Mouse (Mus musculus) intestine, embryonic 14.5 days (tissue): ENCODE data around the gene Clec2g. TPM values are rescaled to one million over a fixed set of nuclear protein-coding genes. Genes with fewer than 3 reads are reported as not detected.
"Not testable (repeated sequence)": the region's sequence is repeated elsewhere in the genome, so short reads cannot be mapped to it uniquely, and the experiment has no call there.

Source experiments
- ATAC-seq: fragments of 200-750 bp; cut with Nextera tagmentation; replicated peaks from 2 replicates; pipeline ENCODE4 v1.8.0; 2017; ENCODE audit warnings: low read depth, moderate number of reproducible peaks, moderate TSS enrichment, moderate library complexity; ENCODE audit not compliant: low FRiP score, low TSS enrichment
- DNase-seq: peaks from one replicate; pipeline ENCODE4 v3.0.0-alpha.2; 2018; ENCODE audit warnings: low spot score
- H3K27ac ChIP-seq: fragments of 300-500 bp; sonication (generic); 2 replicates; pipeline ENCODE4 v1.5.1; 2014; ENCODE audit warnings: low read depth, mild to moderate bottlenecking, control low read depth
- H3K27me3 ChIP-seq: fragments of 300-500 bp; sonication (generic); replicated peaks from 2 replicates; pipeline ENCODE4 v1.6.1; 2014; ENCODE audit warnings: low read length, control low read depth; ENCODE audit not compliant: control insufficient read depth, insufficient read depth
- H3K36me3 ChIP-seq: fragments of 300-500 bp; sonication (generic); 2 replicates; pipeline ENCODE4 v1.6.1; 2014; ENCODE audit warnings: low read length, control low read depth; ENCODE audit not compliant: control insufficient read depth, insufficient read depth
- H3K4me1 ChIP-seq: fragments of 300-500 bp; sonication (generic); replicated peaks from 2 replicates; pipeline ENCODE4 v1.6.1; 2014; ENCODE audit warnings: low read length, control low read depth, mixed read lengths; ENCODE audit not compliant: control insufficient read depth, insufficient read depth
- H3K4me2 ChIP-seq: fragments of 300-500 bp; sonication (generic); 2 replicates; pipeline ENCODE4 v1.6.1; 2014; ENCODE audit warnings: low read length
- H3K4me3 ChIP-seq: fragments of 300-500 bp; sonication (generic); 2 replicates; pipeline ENCODE4 v1.5.1; 2014; ENCODE audit warnings: low read depth, low read length, control low read depth, mixed read lengths
- H3K9ac ChIP-seq: fragments of 300-500 bp; sonication (generic); 2 replicates; pipeline ENCODE4 v1.6.1; 2014; ENCODE audit warnings: mild to moderate bottlenecking, low read length
- H3K9me3 ChIP-seq: fragments of 300-500 bp; sonication (generic); 2 replicates; pipeline ENCODE4 v1.6.1; 2016; ENCODE audit warnings: low read length, control low read depth; ENCODE audit not compliant: control insufficient read depth
- WGBS: fragments of 180-500 bp; shearing (Covaris S2); extraction: QIAGEN DNeasy Blood & Tissue Kit; methylation state at CpG from one replicate; pipeline ENCODE4 v1.1.7; 2014; 5-methylcytosine and 5-hydroxymethylcytosine counted together
- polyA plus RNA-seq: library from polyadenylated mRNA; unstranded; fragments of >200 nt; fragmentation: Nextera tagmentation; extraction: Ambion mirVana; gene quantifications from 2 replicates; pipeline ENCODE4 v1.2.1, GENCODE M21; 2014

Gene Clec2g
- polyA plus RNA-seq, 1 experiment from 2014 or later, result not detected

- Histone ChIP-seq H3K9me3 (no peaks in the 10 kb centered on the region), H3K9ac (no peak overlapping the region), H3K4me2 (peak overlapping the region; percentile 26; the same call in 1 of the 2 replicates), H3K4me3 (no peak overlapping the region), H3K27ac (peak overlapping the region; percentile 60; the same call in 1 of the 2 replicates), H3K36me3 (no peaks in the 10 kb centered on the region), H3K27me3 (no peaks in the 10 kb centered on the region), H3K4me1 (no peaks in the 10 kb centered on the region)
- no peak for ATAC-seq
- WGBS, result 78% methylated on average over 13 of the region's 13 CpGs
- DNase-seq, result no peak
These were observed 62.7 kb downstream of the Clec2g start for GRCm38 (mm10) chr6:128996768-128997442.

DNA sequence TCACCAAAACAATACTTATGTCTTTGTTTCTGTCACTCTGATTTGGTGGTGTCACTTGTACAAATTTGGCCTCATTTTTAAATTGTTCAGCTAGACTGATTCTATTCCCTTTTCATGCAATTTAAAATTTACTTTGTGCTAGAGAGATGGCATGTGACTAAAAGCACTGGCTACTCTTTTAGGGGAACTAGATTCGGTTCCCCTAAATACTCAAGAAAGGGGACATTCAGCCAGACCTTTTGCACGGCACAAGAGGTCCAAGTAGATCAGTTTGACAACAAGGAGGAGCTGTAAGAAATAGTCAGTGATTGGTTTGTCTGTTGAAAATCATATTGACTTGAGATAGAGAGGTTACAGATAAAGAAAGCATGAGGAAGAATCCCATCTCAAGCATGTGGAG, 67.2 kb downstream of the Clec2g start:
- H3K9me3 ChIP-seq, result no peaks in the 10 kb centered on the region
- ATAC-seq (no peak), DNase-seq (no peak)
- H3K9ac ChIP-seq, result no peak overlapping the region
- H3K4me1 ChIP-seq, result no peaks in the 10 kb centered on the region
- no peak overlapping the region for H3K27ac ChIP-seq
- no peaks in the 10 kb centered on the region for H3K27me3 ChIP-seq
- WGBS, result 79% methylated on average over 2 of the region's 2 CpGs
- no peaks in the 10 kb centered on the region for H3K36me3 ChIP-seq
- no peak overlapping the region for H3K4me2 ChIP-seq
- H3K4me3 ChIP-seq, result no peak overlapping the region

DNA sequence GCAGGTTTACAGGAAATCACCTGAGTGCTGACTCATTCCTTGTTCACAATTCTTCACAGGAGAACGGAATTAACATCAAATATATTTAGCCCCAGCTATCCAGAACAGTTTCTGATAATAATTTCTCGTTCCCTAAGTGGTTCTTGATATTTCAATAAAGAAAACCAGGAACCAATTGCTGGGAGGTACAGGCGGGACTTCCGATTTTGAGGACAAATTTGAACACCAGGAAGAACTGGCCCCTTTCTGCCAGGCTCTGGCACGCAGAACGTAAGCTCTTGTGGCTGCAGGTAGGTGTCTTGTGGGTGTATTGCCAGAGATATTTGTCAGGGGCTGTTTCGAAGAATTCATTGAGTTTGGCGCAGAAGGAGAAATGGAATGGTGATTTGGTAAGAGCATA, 74.4 kb downstream of the Clec2g start:
- no peaks in the 10 kb centered on the region for H3K36me3 ChIP-seq
- 92% methylated on average over 8 of the region's 8 CpGs for WGBS
- no peak overlapping the region for H3K9ac ChIP-seq
- no peak for ATAC-seq
- H3K4me1 ChIP-seq, result no peaks in the 10 kb centered on the region
- no peak overlapping the region for H3K4me2 ChIP-seq
- no peak overlapping the region for H3K27ac ChIP-seq
- H3K27me3 ChIP-seq, result no peaks in the 10 kb centered on the region
- H3K4me3 ChIP-seq, result no peak overlapping the region
- no peak for DNase-seq
- H3K9me3 ChIP-seq, result no peaks in the 10 kb centered on the region

GRCm38 (mm10) chr6:129009846-129010504, 75.8 kb downstream of the Clec2g start:
- H3K9ac ChIP-seq, H3K9me3 ChIP-seq, H3K27me3 ChIP-seq, H3K4me1 ChIP-seq, H3K27ac ChIP-seq, H3K4me2 ChIP-seq, H3K36me3 ChIP-seq, H3K4me3 ChIP-seq, ATAC-seq, DNase-seq: not testable (repeated sequence)
- 76% methylated on average over 7 of the region's 7 CpGs for WGBS

GRCm38 (mm10) chr6:129010505-129010873, 76.3 kb downstream of the Clec2g start:
- Histone ChIP-seq H3K4me2 (no peak overlapping the region), H3K36me3 (no peaks in the 10 kb centered on the region), H3K4me1 (no peaks in the 10 kb centered on the region), H3K27me3 (no peaks in the 10 kb centered on the region), H3K9ac (no peak overlapping the region), H3K27ac (no peak overlapping the region), H3K4me3 (no peak overlapping the region), H3K9me3 (no peaks in the 10 kb centered on the region)
- DNase-seq (no peak), ATAC-seq (no peak)
- WGBS, result 84% methylated on average over 3 of the region's 3 CpGs

DNA sequence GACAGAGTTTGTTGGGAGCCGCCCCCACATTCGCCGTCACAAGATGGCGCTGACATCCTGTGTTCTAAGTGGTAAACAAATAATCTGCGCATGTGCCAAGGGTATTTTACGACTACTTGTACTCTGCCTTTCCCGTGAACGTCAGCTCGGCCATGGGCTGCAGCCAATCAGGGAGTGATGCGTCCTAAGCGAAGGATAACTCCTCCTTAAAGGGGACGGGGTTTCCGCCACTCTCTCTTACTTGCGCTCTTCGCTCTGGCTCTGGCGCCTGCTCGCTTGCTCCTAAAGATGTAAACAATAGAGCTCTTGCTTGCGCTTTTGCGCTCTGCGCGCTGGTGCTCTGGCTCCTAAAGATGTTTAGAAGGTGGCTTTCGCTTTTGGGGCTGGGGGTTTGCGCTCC, 77.8 kb downstream of the Clec2g start:
- not testable (repeated sequence) for DNase-seq, ATAC-seq
- 94% methylated on average over 19 of the region's 23 CpGs for WGBS

GRCm38 (mm10) chr6:129012966-129013365, 78.8 kb downstream of the Clec2g start:
- no peak for ATAC-seq
- no peak overlapping the region for H3K27ac ChIP-seq
- WGBS, result 56% methylated on average over 1 of the region's 1 CpGs

More for the DNA sequence above, 77.8 kb downstream of the Clec2g start:
- not testable (repeated sequence) for H3K9me3 ChIP-seq, H3K4me2 ChIP-seq, H3K9ac ChIP-seq, H3K27me3 ChIP-seq, H3K4me3 ChIP-seq, H3K27ac ChIP-seq, H3K36me3 ChIP-seq, H3K4me1 ChIP-seq

GRCm38 (mm10) chr6:129013762-129014276, 79.6 kb downstream of the Clec2g start:
- H3K4me2 ChIP-seq, result no peak overlapping the region
- H3K27ac ChIP-seq, result no peak overlapping the region
- ATAC-seq (no peak), DNase-seq (no peak)
- H3K27me3 ChIP-seq, result no peaks in the 10 kb centered on the region
- H3K4me3 ChIP-seq, result no peak overlapping the region
- H3K9ac ChIP-seq, result no peak overlapping the region
- no peaks in the 10 kb centered on the region for H3K9me3 ChIP-seq
- H3K4me1 ChIP-seq, result no peaks in the 10 kb centered on the region
- no peaks in the 10 kb centered on the region for H3K36me3 ChIP-seq
- 69% methylated on average over 5 of the region's 5 CpGs for WGBS

More at GRCm38 (mm10) chr6:129012966-129013365, 78.8 kb downstream of the Clec2g start:
- no peak for DNase-seq
- Histone ChIP-seq H3K4me2 (no peak overlapping the region), H3K9ac (no peak overlapping the region), H3K36me3 (no peaks in the 10 kb centered on the region), H3K27me3 (no peaks in the 10 kb centered on the region), H3K4me1 (no peaks in the 10 kb centered on the region), H3K4me3 (no peak overlapping the region), H3K9me3 (no peaks in the 10 kb centered on the region)
